8 mouse cellular contexts compared by ENCODE assay signal in the genomic region with DNA sequence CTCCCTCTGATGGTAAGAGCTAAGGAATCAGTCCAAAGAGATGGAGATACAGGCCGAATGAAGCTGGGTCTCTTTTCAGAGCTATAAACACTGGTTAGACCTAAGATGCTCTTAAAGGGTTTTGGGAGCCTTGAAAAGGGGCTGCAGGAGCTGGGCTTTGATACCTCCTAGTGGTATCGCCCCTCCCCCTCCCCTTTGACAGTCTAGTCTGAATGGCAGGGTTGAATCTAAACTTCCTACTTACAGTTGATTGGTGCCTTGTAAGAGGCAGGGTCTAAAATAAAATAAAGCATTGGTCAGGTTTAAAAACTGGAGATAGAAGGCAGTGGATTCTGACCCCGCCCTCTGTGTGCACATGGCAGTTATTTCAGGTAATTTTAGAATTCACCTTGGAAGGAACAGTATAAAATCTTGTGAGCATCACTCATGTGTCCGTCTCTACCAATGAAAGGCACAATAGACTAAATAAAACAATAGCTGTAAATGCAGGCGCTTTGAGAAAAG. TPM values are rescaled to one million over a fixed set of nuclear protein-coding genes. Genes with fewer than 3 reads are reported as not detected.
DNase-seq lines count a peak whose midpoint lies in the region; ATAC-seq lines count a peak whose summit lies in the region.

No protein-coding gene starts in this region.

- 13% methylated on average over 5 of the region's 5 CpGs for WGBS in kidney, embryonic 14.5 days
- 9% methylated on average over 5 of the region's 5 CpGs for WGBS in hindbrain, embryonic 10.5 days
- 11% methylated on average over 5 of the region's 5 CpGs for WGBS in neural tube, embryonic 14.5 days

- H3K4me2 ChIP-seq in kidney, embryonic 14.5 days (replicated peaks; ENCODE audit: low read depth, low read length): peak overlapping the region; percentile 55
- H3K4me2 ChIP-seq in neural tube, embryonic 14.5 days (ENCODE audit: low read depth, low read length): peak overlapping the region; percentile 87

- H3K36me3 ChIP-seq in kidney, embryonic 14.5 days (ENCODE audit: control insufficient read depth, insufficient read depth, low read length): no peaks in the 10 kb centered on the region
- no peaks in the 10 kb centered on the region for H3K36me3 ChIP-seq in hindbrain, embryonic 10.5 days
- H3K36me3 ChIP-seq in neural tube, embryonic 14.5 days (ENCODE audit: control insufficient read depth, insufficient read depth, low read length): no peaks in the 10 kb centered on the region

- peak overlapping the region; percentile 73; the same call in 1 of the 2 replicates for H3K9ac ChIP-seq in kidney, embryonic 14.5 days (ENCODE audit: low read depth, low read length)
- peak overlapping the region; percentile 59; the same call in 1 of the 2 replicates for H3K9ac ChIP-seq in neural tube, embryonic 14.5 days (replicated peaks; ENCODE audit: low read depth, low read length)

- no peaks in the 10 kb centered on the region for H3K9me3 ChIP-seq in kidney, embryonic 14.5 days (ENCODE audit: control insufficient read depth, low read length)
- no peaks in the 10 kb centered on the region for H3K9me3 ChIP-seq in hindbrain, embryonic 10.5 days
- H3K9me3 ChIP-seq in neural tube, embryonic 14.5 days (ENCODE audit: control insufficient read depth, low read length): no peaks in the 10 kb centered on the region

- H3K27me3 ChIP-seq in kidney, embryonic 14.5 days (ENCODE audit: control insufficient read depth, insufficient read depth, low read length): no peaks in the 10 kb centered on the region
- H3K27me3 ChIP-seq in hindbrain, embryonic 10.5 days (ENCODE audit: insufficient read depth, poor library complexity, severe bottlenecking): no peaks in the 10 kb centered on the region; the same call in 1 of the 2 replicates
- no peaks in the 10 kb centered on the region for H3K27me3 ChIP-seq in neural tube, embryonic 14.5 days (ENCODE audit: control insufficient read depth, insufficient read depth, low read length)

- H3K4me1 ChIP-seq in kidney, embryonic 14.5 days (ENCODE audit: control insufficient read depth, insufficient read depth, low read length): no peaks in the 10 kb centered on the region
- peaks cover 25% of the 10 kb centered on the region for H3K4me1 ChIP-seq in hindbrain, embryonic 10.5 days (replicated peaks)
- H3K4me1 ChIP-seq in neural tube, embryonic 14.5 days (ENCODE audit: control insufficient read depth, insufficient read depth, low read length): 0 out of 2 replicates have a peak, but pooled peaks cover 7% of the 10 kb centered on the region

- H3K27ac ChIP-seq in kidney, embryonic 14.5 days (ENCODE audit: low read depth, low read length): peak overlapping the region; percentile 68
- peak overlapping the region; percentile 91 for H3K27ac ChIP-seq in hindbrain, embryonic 10.5 days
- no peak overlapping the region; the same call in 1 of the 2 replicates for H3K27ac ChIP-seq in neural tube, embryonic 14.5 days (ENCODE audit: low read depth, low read length)

- H3K4me3 ChIP-seq in kidney, embryonic 14.5 days (ENCODE audit: low read length): peak overlapping the region; percentile 48
- peak overlapping the region; percentile 70 for H3K4me3 ChIP-seq in hindbrain, embryonic 10.5 days
- H3K4me3 ChIP-seq in neural tube, embryonic 14.5 days (ENCODE audit: low read depth, low read length): peak overlapping the region; percentile 51

- peak; percentile 68; the same call in 1 of the 2 replicates for ATAC-seq in kidney, embryonic 14.5 days (ENCODE audit: low FRiP score, low TSS enrichment)
- peak; percentile 61 for ATAC-seq in common myeloid progenitor, adult 5-6 weeks (replicated peaks; ENCODE audit: low read depth, poor library complexity, severe bottlenecking)
- peak; percentile 33; the same call in 1 of the 2 replicates for ATAC-seq in neural tube, embryonic 14.5 days (ENCODE audit: low read depth)

- DNase-seq in kidney, adult 8-10 months: no peak
- DNase-seq in ES-CJ7 (ENCODE audit: low read depth, low spot score) (peak; percentile 81), liver (peak; percentile 81)
- DNase-seq in hindbrain, embryonic 10.5 days (ENCODE audit: low spot score): peak; percentile 48
- DNase-seq in gastrocnemius, postnatal 10 days: no peak

RNA-seq across cellular contexts. Expression of gene Acsl5, which starts 2.8 kb away (rescaled TPM):
- 26.3 and 38.1 TPM in 2 replicates for polyA plus RNA-seq in kidney, embryonic 14.5 days (2014; fragmentation: Nextera tagmentation; extraction: Ambion mirVana)
- 149 and 265 TPM in 2 replicates for total RNA-seq in common myeloid progenitor, adult 5-6 weeks (2017)
- 20.5 and 24.0 TPM in 2 replicates for polyA plus RNA-seq in hindbrain, embryonic 10.5 days (2016; fragmentation: Nextera tagmentation; extraction: Ambion mirVana)
- polyA plus RNA-seq in neural tube, embryonic 14.5 days (2014; fragmentation: Nextera tagmentation; extraction: Ambion mirVana): 14.6 and 19.7 TPM in 2 replicates
- total RNA-seq in gastrocnemius, postnatal 10 days (2021): 10 to 100 TPM in 1 of 2 experiments, 1 to 10 TPM in 1; 6.2 to 12.6 TPM

RNA-seq across cellular contexts. Expression of gene Gucy2g, which starts 13.5 kb away (rescaled TPM):
- polyA plus RNA-seq in kidney, embryonic 14.5 days (2014; fragmentation: Nextera tagmentation; extraction: Ambion mirVana): 0.05 TPM in 1 of 2 replicates, not detected in the other
- total RNA-seq in common myeloid progenitor, adult 5-6 weeks (2017): 0.05 TPM in 1 of 2 replicates, not detected in the other
- not detected in 2 replicates for polyA plus RNA-seq in hindbrain, embryonic 10.5 days (2016; fragmentation: Nextera tagmentation; extraction: Ambion mirVana)
- 0.05 TPM in 1 of 2 replicates, not detected in the other for polyA plus RNA-seq in neural tube, embryonic 14.5 days (2014; fragmentation: Nextera tagmentation; extraction: Ambion mirVana)
- under 1 TPM; 0.11 to 0.16 TPM for total RNA-seq in gastrocnemius, postnatal 10 days (2021)

Comparison
In these comparisons a context has a peak if more than half of its experiments do, and no peak if none do; other contexts are left out.
1. DNase-seq: peak in ES-CJ7 (single experiment), hindbrain, embryonic 10.5 days (single experiment) and liver (single experiment); none in kidney, adult 8-10 months (0 of 2) and gastrocnemius, postnatal 10 days (single experiment).
2. Peak in every context shown above with its lines, with median percentiles within 50 percentile points of each other: ATAC-seq and H3K4me3 ChIP-seq.